Mouse (Mus musculus): ENCODE results near the gene Tll1. TPM values are rescaled to one million over a fixed set of nuclear protein-coding genes. Genes with fewer than 3 reads are reported as not detected.

Tll1 gene
- polyA plus RNA-seq, 1 experiment from 2014 or later = 1.0 TPM

- no peak overlapping the region for H3K4me3 ChIP-seq (replicated peaks; ENCODE audit: low read length)
- WGBS = 84% methylated on average over 9 of the region's 9 CpGs
Observed at GRCm38 (mm10) chr8:64152216-64152804, 53.8 kb downstream of the Tll1 start.

GRCm38 (mm10) chr8:64136593-64136992, 69.5 kb downstream of the Tll1 start:
- H3K9me3 ChIP-seq (replicated peaks; ENCODE audit: control insufficient read depth, low read length) = no peaks in the 10 kb centered on the region

More at GRCm38 (mm10) chr8:64152216-64152804, 53.8 kb downstream of the Tll1 start:
- Histone ChIP-seq H3K4me1 (ENCODE audit: control insufficient read depth, insufficient read depth, low read length) (no peaks in the 10 kb centered on the region), H3K36me3 (ENCODE audit: control insufficient read depth, insufficient read depth, low read length) (no peaks in the 10 kb centered on the region), H3K4me2 (ENCODE audit: low read depth, low read length) (no peak overlapping the region), H3K27me3 (ENCODE audit: control insufficient read depth, insufficient read depth, low read length) (no peaks in the 10 kb centered on the region), H3K27ac (ENCODE audit: low read length) (no peak overlapping the region), H3K9me3 (replicated peaks; ENCODE audit: control insufficient read depth, low read length) (no peaks in the 10 kb centered on the region), H3K9ac (ENCODE audit: low read length) (no peak overlapping the region)
- no peak for ATAC-seq (ENCODE audit: insufficient read depth, low FRiP score)

GRCm38 (mm10) chr8:64107190-64107589, 98.9 kb downstream of the Tll1 start:
- H3K9ac ChIP-seq (ENCODE audit: low read length) = no peak overlapping the region
- H3K36me3 ChIP-seq (ENCODE audit: control insufficient read depth, insufficient read depth, low read length) = no peaks in the 10 kb centered on the region
- 68% methylated on average over 2 of the region's 2 CpGs for WGBS
- H3K27me3 ChIP-seq (ENCODE audit: control insufficient read depth, insufficient read depth, low read length) = no peaks in the 10 kb centered on the region
- H3K4me2 ChIP-seq (ENCODE audit: low read depth, low read length) = no peak overlapping the region
- H3K4me1 ChIP-seq (ENCODE audit: control insufficient read depth, insufficient read depth, low read length) = no peaks in the 10 kb centered on the region
- H3K4me3 ChIP-seq (replicated peaks; ENCODE audit: low read length) = no peak overlapping the region
- ATAC-seq (ENCODE audit: insufficient read depth, low FRiP score) = no peak
- no peaks in the 10 kb centered on the region for H3K9me3 ChIP-seq (replicated peaks; ENCODE audit: control insufficient read depth, low read length)
- H3K27ac ChIP-seq (ENCODE audit: low read length) = no peak overlapping the region

More at GRCm38 (mm10) chr8:64136593-64136992, 69.5 kb downstream of the Tll1 start:
- Histone ChIP-seq H3K9ac (ENCODE audit: low read length) (no peak overlapping the region), H3K27me3 (ENCODE audit: control insufficient read depth, insufficient read depth, low read length) (no peaks in the 10 kb centered on the region), H3K27ac (ENCODE audit: low read length) (no peak overlapping the region), H3K4me1 (ENCODE audit: control insufficient read depth, insufficient read depth, low read length) (no peaks in the 10 kb centered on the region), H3K4me3 (replicated peaks; ENCODE audit: low read length) (no peak overlapping the region), H3K36me3 (ENCODE audit: control insufficient read depth, insufficient read depth, low read length) (no peaks in the 10 kb centered on the region), H3K4me2 (ENCODE audit: low read depth, low read length) (no peak overlapping the region)
- ATAC-seq (ENCODE audit: insufficient read depth, low FRiP score) = no peak
- WGBS = 61% methylated on average over 1 of the region's 1 CpGs

GRCm38 (mm10) chr8:64073396-64073795, 132.7 kb downstream of the Tll1 start:
- 76% methylated on average over 2 of the region's 2 CpGs for WGBS
- no peaks in the 10 kb centered on the region for H3K36me3 ChIP-seq (ENCODE audit: control insufficient read depth, insufficient read depth, low read length)
- no peak overlapping the region for H3K4me2 ChIP-seq (ENCODE audit: low read depth, low read length)
- H3K4me1 ChIP-seq (ENCODE audit: control insufficient read depth, insufficient read depth, low read length) = no peaks in the 10 kb centered on the region
- H3K27me3 ChIP-seq (ENCODE audit: control insufficient read depth, insufficient read depth, low read length) = no peaks in the 10 kb centered on the region
- ATAC-seq (ENCODE audit: insufficient read depth, low FRiP score) = no peak
- no peak overlapping the region for H3K4me3 ChIP-seq (replicated peaks; ENCODE audit: low read length)
- H3K9me3 ChIP-seq (replicated peaks; ENCODE audit: control insufficient read depth, low read length) = no peaks in the 10 kb centered on the region
- no peak overlapping the region for H3K9ac ChIP-seq (ENCODE audit: low read length)
- no peak overlapping the region for H3K27ac ChIP-seq (ENCODE audit: low read length)

GRCm38 (mm10) chr8:64059867-64060266, 146.2 kb downstream of the Tll1 start:
- WGBS = 20% methylated on average over 2 of the region's 2 CpGs
- H3K4me1 ChIP-seq (ENCODE audit: control insufficient read depth, insufficient read depth, low read length) = 0 out of 2 replicates have a peak, but pooled peaks cover 3% of the 10 kb centered on the region
- no peaks in the 10 kb centered on the region for H3K27me3 ChIP-seq (ENCODE audit: control insufficient read depth, insufficient read depth, low read length)
- no peak overlapping the region for H3K27ac ChIP-seq (ENCODE audit: low read length)
- no peaks in the 10 kb centered on the region for H3K36me3 ChIP-seq (ENCODE audit: control insufficient read depth, insufficient read depth, low read length)
- no peak overlapping the region for H3K9ac ChIP-seq (ENCODE audit: low read length)
- no peak overlapping the region for H3K4me3 ChIP-seq (replicated peaks; ENCODE audit: low read length)
- no peak for ATAC-seq (ENCODE audit: insufficient read depth, low FRiP score)
- H3K4me2 ChIP-seq (ENCODE audit: low read depth, low read length) = no peak overlapping the region
- H3K9me3 ChIP-seq (replicated peaks; ENCODE audit: control insufficient read depth, low read length) = no peaks in the 10 kb centered on the region

- no peaks in the 10 kb centered on the region for H3K36me3 ChIP-seq (ENCODE audit: control insufficient read depth, insufficient read depth, low read length)
- 0 out of 2 replicates have a peak, but pooled peaks cover 3% of the 10 kb centered on the region for H3K4me1 ChIP-seq (ENCODE audit: control insufficient read depth, insufficient read depth, low read length)
- no peak overlapping the region for H3K27ac ChIP-seq (ENCODE audit: low read length)
- H3K27me3 ChIP-seq (ENCODE audit: control insufficient read depth, insufficient read depth, low read length) = no peaks in the 10 kb centered on the region
- H3K4me3 ChIP-seq (replicated peaks; ENCODE audit: low read length) = no peak overlapping the region
- no peak overlapping the region for H3K9ac ChIP-seq (ENCODE audit: low read length)
- WGBS = 58% methylated on average over 4 of the region's 4 CpGs
- H3K9me3 ChIP-seq (replicated peaks; ENCODE audit: control insufficient read depth, low read length) = no peaks in the 10 kb centered on the region
- H3K4me2 ChIP-seq (ENCODE audit: low read depth, low read length) = no peak overlapping the region
- ATAC-seq (ENCODE audit: insufficient read depth, low FRiP score) = no peak
Observed at GRCm38 (mm10) chr8:64057571-64057970, 148.5 kb downstream of the Tll1 start.

GRCm38 (mm10) chr8:64048556-64048955, 157.5 kb downstream of the Tll1 start:
- ATAC-seq (ENCODE audit: insufficient read depth, low FRiP score) = no peak

GRCm38 (mm10) chr8:64047963-64048505, 158.0 kb downstream of the Tll1 start:
- WGBS = 44% methylated on average over 9 of the region's 9 CpGs
- Histone ChIP-seq H3K36me3 (ENCODE audit: control insufficient read depth, insufficient read depth, low read length) (no peaks in the 10 kb centered on the region), H3K27me3 (ENCODE audit: control insufficient read depth, insufficient read depth, low read length) (no peaks in the 10 kb centered on the region), H3K4me3 (replicated peaks; ENCODE audit: low read length) (no peak overlapping the region), H3K4me2 (ENCODE audit: low read depth, low read length) (no peak overlapping the region), H3K9me3 (replicated peaks; ENCODE audit: control insufficient read depth, low read length) (no peaks in the 10 kb centered on the region), H3K4me1 (ENCODE audit: control insufficient read depth, insufficient read depth, low read length) (no peaks in the 10 kb centered on the region), H3K9ac (ENCODE audit: low read length) (no peak overlapping the region), H3K27ac (ENCODE audit: low read length) (no peak overlapping the region)
- ATAC-seq (ENCODE audit: insufficient read depth, low FRiP score) = no peak

More at GRCm38 (mm10) chr8:64048556-64048955, 157.5 kb downstream of the Tll1 start:
- Histone ChIP-seq H3K9me3 (replicated peaks; ENCODE audit: control insufficient read depth, low read length) (no peaks in the 10 kb centered on the region), H3K27ac (ENCODE audit: low read length) (no peak overlapping the region), H3K36me3 (ENCODE audit: control insufficient read depth, insufficient read depth, low read length) (no peaks in the 10 kb centered on the region), H3K4me3 (replicated peaks; ENCODE audit: low read length) (no peak overlapping the region), H3K27me3 (ENCODE audit: control insufficient read depth, insufficient read depth, low read length) (no peaks in the 10 kb centered on the region), H3K4me1 (ENCODE audit: control insufficient read depth, insufficient read depth, low read length) (no peaks in the 10 kb centered on the region), H3K4me2 (ENCODE audit: low read depth, low read length) (no peak overlapping the region), H3K9ac (ENCODE audit: low read length) (no peak overlapping the region)
- 62% methylated on average over 3 of the region's 3 CpGs for WGBS

- Histone ChIP-seq H3K4me2 (ENCODE audit: low read depth, low read length) (no peak overlapping the region), H3K9ac (ENCODE audit: low read length) (no peak overlapping the region), H3K27me3 (ENCODE audit: control insufficient read depth, insufficient read depth, low read length) (no peaks in the 10 kb centered on the region), H3K9me3 (replicated peaks; ENCODE audit: control insufficient read depth, low read length) (no peaks in the 10 kb centered on the region), H3K4me1 (ENCODE audit: control insufficient read depth, insufficient read depth, low read length) (no peaks in the 10 kb centered on the region), H3K27ac (ENCODE audit: low read length) (no peak overlapping the region), H3K4me3 (replicated peaks; ENCODE audit: low read length) (no peak overlapping the region), H3K36me3 (ENCODE audit: control insufficient read depth, insufficient read depth, low read length) (no peaks in the 10 kb centered on the region)
- ATAC-seq (ENCODE audit: insufficient read depth, low FRiP score) = no peak
- 13% methylated on average over 6 of the region's 6 CpGs for WGBS
Observed at GRCm38 (mm10) chr8:64041303-64041884, 164.7 kb downstream of the Tll1 start.

Measured in stomach, embryonic 16.5 days (tissue).